Mouse (Mus musculus): ENCODE measurements at regions not wholly inside any gene's neighbourhood (a gene's known extent, or its start where the extent isn't known, plus 50 kb on each side); places are given as distances from the start of the nearest gene placed in this dataset.

DNA sequence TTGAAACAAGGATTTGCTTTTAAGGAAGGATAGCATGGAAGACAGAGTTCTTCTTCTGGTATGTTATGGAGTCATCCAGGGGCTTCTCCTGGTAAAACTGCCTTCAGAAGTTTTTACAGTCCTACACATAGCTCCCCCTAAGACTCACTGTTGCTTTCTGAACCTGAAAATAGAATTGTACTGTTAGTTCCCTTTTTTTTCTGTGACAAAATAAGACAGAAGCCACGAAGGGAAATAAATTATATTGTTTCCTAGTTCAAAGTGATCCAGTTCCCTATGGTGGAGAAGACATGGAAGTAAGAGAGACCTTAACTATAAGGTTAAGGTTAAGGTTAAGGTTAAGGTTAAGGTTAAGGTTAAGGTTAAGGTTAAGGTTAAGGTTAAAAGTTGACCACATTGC is 251.5 kb upstream of the Kcnj16 start:
- DNase-seq (ENCODE audit: low read depth): no peak

GRCm38 (mm10) chr11:110722701-110723100 is 245.1 kb upstream of the Kcnj16 start:
- no peak for DNase-seq (ENCODE audit: low read depth)

DNA sequence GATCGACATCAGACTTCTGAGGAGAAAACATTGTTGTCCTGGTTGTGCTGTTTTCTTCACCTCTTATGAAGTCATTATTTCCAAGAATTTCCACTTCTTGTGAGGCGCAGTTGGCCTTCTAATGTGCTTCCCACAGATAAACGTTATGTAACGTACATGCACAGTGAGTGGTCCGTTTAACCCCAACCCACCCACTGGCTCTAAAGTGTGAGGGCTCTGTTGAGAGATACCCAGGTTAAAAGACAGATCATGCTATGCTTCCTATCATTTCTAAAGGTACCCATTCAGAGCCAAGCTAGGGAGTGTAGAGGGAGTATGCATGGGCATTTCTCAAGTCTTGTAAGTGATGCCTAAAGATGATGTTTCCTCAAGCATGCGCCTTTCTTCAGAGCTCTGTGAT is 243.9 kb upstream of the Kcnj16 start:
- DNase-seq (ENCODE audit: low read depth): no peak

DNA sequence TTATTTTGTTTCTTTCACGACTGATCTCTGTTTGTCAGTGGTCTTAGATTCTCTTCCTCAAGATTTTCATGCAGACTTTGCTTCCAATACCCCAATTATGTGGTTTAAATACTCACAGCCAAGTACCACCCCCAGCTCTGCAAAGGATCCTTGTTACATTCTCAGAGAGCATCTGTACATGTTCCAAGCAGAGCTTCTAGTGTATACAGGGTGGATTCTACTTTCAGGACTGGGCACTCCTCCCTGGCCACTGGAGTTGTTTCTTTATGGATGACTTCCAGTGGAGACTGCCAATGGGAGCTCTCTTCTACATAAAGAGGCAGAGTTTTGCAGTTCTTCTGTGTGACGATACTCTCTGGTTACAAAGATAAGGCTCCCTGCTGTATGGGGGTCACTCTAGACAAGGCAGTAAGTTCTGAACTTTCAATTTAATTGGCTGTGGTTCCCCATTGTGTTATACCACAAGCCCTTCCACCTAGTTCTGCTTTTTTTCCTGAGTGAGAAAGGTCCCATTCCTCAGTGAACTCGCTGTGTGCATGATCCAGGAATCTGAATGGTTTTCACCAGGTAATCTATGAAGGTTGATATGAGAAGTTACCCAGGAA is 240.4 kb upstream of the Kcnj16 start:
- DNase-seq (ENCODE audit: low read depth): no peak

DNA sequence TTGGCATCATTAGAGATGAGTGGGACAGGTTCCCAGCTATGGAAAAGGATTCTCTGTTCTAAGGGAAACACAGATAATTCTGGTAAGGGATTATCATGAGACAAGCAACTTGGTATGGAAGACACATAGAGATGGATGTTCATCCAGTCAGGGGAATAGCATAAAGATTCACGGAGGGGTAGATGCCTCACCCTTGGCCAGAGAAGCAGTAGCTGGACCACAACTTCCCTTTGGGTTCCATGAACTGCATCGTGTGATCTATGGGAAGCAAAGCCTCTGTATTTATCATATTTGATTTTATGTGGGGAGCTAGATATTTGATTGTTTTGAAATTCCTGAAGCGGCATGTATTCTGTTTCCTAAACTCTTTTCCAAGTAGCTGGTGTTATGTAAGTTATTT is 236.3 kb upstream of the Kcnj16 start:
- DNase-seq (ENCODE audit: low read depth): no peak

DNA sequence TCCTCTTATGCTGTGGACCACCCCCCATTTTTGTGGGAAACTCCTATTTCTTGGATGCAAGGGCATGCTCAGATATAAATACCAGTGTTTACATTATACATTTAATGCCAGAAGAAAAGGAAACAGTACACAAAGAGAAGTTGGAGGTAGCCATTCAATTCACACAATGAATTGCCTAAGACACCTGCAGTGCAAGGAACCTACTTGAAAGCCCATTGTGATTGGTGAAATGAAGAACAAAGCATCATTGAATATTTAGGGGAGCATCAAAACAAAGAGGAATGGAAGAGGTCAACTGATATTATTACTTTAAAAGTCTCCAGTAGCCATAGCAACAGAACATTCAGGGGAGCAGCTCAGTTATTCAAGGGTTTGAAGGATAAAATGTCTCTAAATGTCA is 193.7 kb upstream of the Kcnj16 start:
- no peak for DNase-seq (ENCODE audit: low read depth)

DNA sequence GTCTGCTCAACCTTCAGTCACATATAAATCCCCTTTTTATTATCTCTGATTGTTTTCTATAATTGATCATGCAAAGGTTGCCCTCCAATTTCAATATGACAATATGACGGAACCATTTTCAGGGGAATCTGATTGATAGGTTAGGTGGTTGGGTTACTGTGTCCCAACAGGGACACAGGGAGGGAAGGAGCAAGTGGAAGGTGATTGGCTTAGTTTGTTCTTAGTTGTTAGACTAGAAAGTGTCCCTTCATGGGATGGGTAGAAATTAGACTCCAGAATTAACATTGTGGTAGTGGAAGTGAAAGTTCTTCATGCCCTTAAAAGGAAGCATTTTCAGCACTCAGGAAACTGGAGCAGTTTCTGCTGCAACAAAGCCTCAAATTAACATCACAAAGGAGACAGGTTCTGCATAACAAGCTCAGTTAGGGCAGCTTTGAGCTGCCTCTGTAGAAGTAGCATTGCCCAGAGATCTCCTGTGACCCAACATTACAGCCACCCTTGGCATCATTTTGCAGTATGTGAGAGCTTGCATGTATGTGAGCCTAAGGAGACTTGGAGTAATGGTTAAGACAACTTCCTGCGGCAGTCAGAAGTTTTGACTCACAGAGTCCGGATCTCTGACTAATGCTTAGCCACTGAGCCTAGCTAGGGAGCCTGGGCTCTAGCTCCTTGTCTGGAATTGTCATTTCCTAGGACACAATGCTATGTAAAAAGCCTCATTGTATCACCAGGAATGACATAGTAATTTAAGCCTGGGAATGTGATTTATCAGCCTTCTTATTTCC is 186.1 kb upstream of the Kcnj16 start:
- DNase-seq (ENCODE audit: low read depth): no peak

DNA sequence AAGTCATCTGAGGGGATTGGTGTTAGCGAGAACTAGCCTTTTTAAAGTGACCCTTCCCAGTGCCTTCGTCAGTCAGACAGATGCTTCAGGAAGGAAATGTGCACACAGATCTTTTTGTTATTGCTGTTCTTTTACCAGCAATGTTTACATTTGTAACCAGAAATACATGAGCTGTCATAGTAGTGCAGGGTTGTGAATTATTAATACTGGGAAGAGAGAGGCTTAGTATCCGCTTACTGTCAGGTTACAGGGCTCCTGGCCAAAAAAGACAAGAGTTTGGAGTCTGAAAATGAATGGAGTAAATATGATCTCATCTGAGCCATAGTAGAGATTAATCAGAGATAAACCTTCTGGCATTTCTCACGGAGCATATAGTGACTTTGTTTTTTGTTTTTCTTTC is 178.3 kb upstream of the Kcnj16 start:
- DNase-seq (ENCODE audit: low read depth): no peak

GRCm38 (mm10) chr11:110799887-110800578 is 167.8 kb upstream of the Kcnj16 start:
- no peak for DNase-seq (ENCODE audit: low read depth)

DNA sequence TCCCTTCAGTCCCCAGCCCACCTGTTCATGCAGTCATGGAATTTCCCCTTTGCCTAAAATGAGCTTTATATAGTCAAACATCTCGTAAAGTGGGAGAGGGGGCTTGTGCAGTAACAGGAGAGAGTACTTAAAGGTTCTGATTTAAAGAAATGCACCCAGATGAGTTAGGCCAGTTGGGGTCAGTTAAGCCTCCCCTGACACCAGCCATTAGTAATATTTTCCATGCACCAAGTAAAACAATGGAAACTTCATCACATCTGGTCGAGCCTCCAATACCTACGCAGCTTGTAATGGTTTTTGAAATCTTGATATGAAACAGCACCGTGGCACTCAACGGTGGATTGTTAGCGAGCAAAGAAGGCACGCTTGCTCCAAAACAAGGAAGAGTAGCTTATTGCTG is 165.8 kb upstream of the Kcnj16 start:
- DNase-seq (ENCODE audit: low read depth): no peak

GRCm38 (mm10) chr11:110804079-110804478 is 163.8 kb upstream of the Kcnj16 start:
- no peak for DNase-seq (ENCODE audit: low read depth)

DNA sequence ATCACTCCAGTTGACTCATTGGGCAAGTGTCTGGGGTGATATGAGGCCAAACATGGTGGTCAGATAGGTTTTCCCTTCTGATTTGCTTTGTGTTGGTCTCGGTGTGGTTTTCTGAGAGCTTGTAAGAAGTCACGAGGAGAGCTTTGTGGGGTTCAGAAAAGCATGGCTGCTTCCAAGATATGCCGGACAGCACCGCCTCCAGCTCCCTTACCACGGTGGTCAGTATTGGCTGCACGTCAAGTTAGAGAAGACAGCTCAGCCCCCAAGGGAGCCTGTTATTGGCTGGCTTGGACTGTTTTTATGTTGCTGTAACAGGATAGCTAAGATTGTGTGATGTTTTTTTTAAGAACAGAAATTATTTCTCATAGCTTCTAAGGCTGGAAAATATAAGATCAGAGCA is 154.7 kb upstream of the Kcnj16 start:
- no peak for DNase-seq (ENCODE audit: low read depth)

GRCm38 (mm10) chr11:110814732-110815131 is 153.1 kb upstream of the Kcnj16 start:
- no peak for DNase-seq (ENCODE audit: low read depth)

DNA sequence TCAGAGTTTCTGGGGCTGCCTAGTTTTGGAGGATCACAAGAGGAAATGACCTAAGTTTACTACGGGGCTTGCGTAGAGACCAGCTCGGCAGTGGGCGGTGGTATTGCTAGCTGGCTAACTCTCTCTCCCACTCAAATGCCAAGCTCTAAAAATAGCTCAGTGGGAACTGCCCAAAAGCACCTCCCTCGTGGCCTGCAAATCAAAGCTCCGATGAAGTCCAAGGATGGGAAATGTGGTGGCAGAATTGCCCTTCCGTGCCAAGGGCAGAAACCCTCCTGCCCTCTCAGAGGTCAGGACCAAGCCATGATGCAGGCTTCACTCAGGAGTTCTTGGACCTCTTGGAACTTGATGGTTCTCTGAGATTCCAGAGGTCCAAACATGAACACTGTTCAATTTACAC is 152.6 kb upstream of the Kcnj16 start:
- no peak for DNase-seq (ENCODE audit: low read depth)

GRCm38 (mm10) chr11:110828584-110828983 is 139.2 kb upstream of the Kcnj16 start:
- DNase-seq (ENCODE audit: low read depth): no peak

- no peak for DNase-seq (ENCODE audit: low read depth)
Measured at GRCm38 (mm10) chr11:110836688-110837087, 131.1 kb upstream of the Kcnj16 start.

DNA sequence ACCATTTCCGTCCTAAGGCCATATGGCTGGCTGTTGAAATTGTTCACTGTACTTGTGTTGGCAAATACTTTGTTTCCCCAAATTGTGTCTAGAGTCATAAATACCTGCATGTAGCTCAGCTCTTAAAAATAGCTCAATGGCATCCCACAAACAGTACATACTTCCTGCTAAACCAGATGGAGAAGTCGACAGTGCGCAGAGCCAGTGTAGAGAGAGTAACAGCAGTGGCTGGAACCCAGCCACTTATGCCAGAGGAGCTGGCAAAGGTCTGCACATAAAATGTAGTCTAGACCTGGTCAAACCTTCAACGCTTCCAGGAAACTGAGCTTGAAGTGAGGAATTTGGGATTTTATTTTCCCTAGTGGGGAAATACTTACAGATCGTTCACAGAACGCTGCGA is 128.5 kb upstream of the Kcnj16 start:
- peak; percentile 26 for DNase-seq (ENCODE audit: low read depth)

GRCm38 (mm10) chr11:110868319-110868718 is 99.5 kb upstream of the Kcnj16 start:
- no peak for DNase-seq (ENCODE audit: low read depth)

- no peak for DNase-seq (ENCODE audit: low read depth)
Measured at GRCm38 (mm10) chr11:110870133-110870532, 97.7 kb upstream of the Kcnj16 start.

GRCm38 (mm10) chr11:110874626-110875025 is 93.2 kb upstream of the Kcnj16 start:
- no peak for DNase-seq (ENCODE audit: low read depth)

- DNase-seq (ENCODE audit: low read depth): no peak
Measured at GRCm38 (mm10) chr11:110880971-110881370, 86.9 kb upstream of the Kcnj16 start.

- DNase-seq (ENCODE audit: low read depth): no peak
Measured at GRCm38 (mm10) chr11:110889354-110890151, 78.3 kb upstream of the Kcnj16 start.

All from gonadal fat pad, adult 2 months (tissue).